Mouse (Mus musculus) liver, adult 2 months (tissue): ENCODE results near the gene Tenm3.

Source experiments
- CTCF ChIP-seq: fragments of 200-500 bp; IDR thresholded peaks from 2 replicates; pipeline ENCODE4 v1.5.1; 2011; ENCODE audit warnings: low read depth, low read length, control low read depth
- POLR2A ChIP-seq: fragments of 200-500 bp; IDR thresholded peaks from 2 replicates; pipeline ENCODE4 v1.6.1; 2011; ENCODE audit warnings: low read length, control low read depth; ENCODE audit not compliant: insufficient read depth; ENCODE audit errors: extremely low read depth

- TF ChIP-seq POLR2A = no peak
- TF ChIP-seq CTCF = no peak
Observed at GRCm38 (mm10) chr8:48224753-48225152, 619.0 kb downstream of the Tenm3 start.
